8 mouse cellular contexts compared by ENCODE assay signal in genomic region chr13:55444937-55445315, GRCm38 (mm10). TPM values are rescaled to one million over a fixed set of nuclear protein-coding genes. Genes with fewer than 3 reads are reported as not detected.
A peak's percentile ranks its signal among the peaks of the same experiment; 100 is the strongest.
DNase-seq lines count a peak whose midpoint lies in the region; ATAC-seq lines count a peak whose summit lies in the region.

Gene Grk6, plus strand, starts transcription at chr13:55445072.

- peaks cover 32% of the 10 kb centered on the region; the same call in 1 of the 2 replicates for H3K79me2 ChIP-seq in macrophage (ENCODE audit: inconsistent target)

- DNase-seq in WW6 (ENCODE audit: low read depth, low spot score): peak; percentile 96
- peak; percentile 98 to 99 for DNase-seq in cerebellum, postnatal 4 days (ENCODE audit: low spot score in 2 of 2)
- DNase-seq in gastrocnemius, adult 18-20 months (ENCODE audit: low spot score): peak; percentile 100
- DNase-seq in left cerebral cortex, adult 18-20 months (ENCODE audit: low spot score in 2 of 2): peak; percentile 99 to 100
- DNase-seq in right cerebral cortex, adult 18-20 months: peak; percentile 100
- peak; percentile 97 for DNase-seq in urinary bladder, postnatal 10 days (ENCODE audit: low spot score)

- H3K4me1 ChIP-seq in hindbrain, embryonic 16.5 days (ENCODE audit: control insufficient read depth, insufficient read depth, low read depth, low read length): peaks cover 16% of the 10 kb centered on the region

- H3K27ac ChIP-seq in hindbrain, embryonic 16.5 days (ENCODE audit: low read depth, low read length): peak within 1 kb of the TSS; percentile 85
- peak within 1 kb of the TSS; percentile 75 for H3K27ac ChIP-seq in macrophage

- no peaks in the 10 kb centered on the region for H3K9me3 ChIP-seq in hindbrain, embryonic 16.5 days (ENCODE audit: control insufficient read depth, low read length)

- no peaks in the 10 kb centered on the region for H3K36me3 ChIP-seq in hindbrain, embryonic 16.5 days (ENCODE audit: control insufficient read depth, insufficient read depth, low read length)
- H3K36me3 ChIP-seq in macrophage (ENCODE audit: inconsistent target): no peaks in the 10 kb centered on the region

- ATAC-seq in hindbrain, embryonic 16.5 days: peak; percentile 97

- H3K27me3 ChIP-seq in hindbrain, embryonic 16.5 days (replicated peaks; ENCODE audit: control insufficient read depth, insufficient read depth, low read length): no peaks in the 10 kb centered on the region

- under 1% methylated on average over 31 of the region's 35 CpGs for WGBS in hindbrain, embryonic 16.5 days
- WGBS in macrophage (ENCODE audit: missing documents): 2% methylated on average over 33 of the region's 35 CpGs

- H3K4me3 ChIP-seq in hindbrain, embryonic 16.5 days (ENCODE audit: low read length): peak within 1 kb of the TSS; percentile 74
- peak within 1 kb of the TSS; percentile 52 for H3K4me3 ChIP-seq in macrophage (ENCODE audit: inconsistent target)

- peak within 1 kb of the TSS; percentile 85 for H3K4me2 ChIP-seq in hindbrain, embryonic 16.5 days (ENCODE audit: low read length)

- peak within 1 kb of the TSS; percentile 90 for H3K9ac ChIP-seq in hindbrain, embryonic 16.5 days (ENCODE audit: low read depth, low read length)

RNA-seq across cellular contexts. Expression of gene Grk6, which starts in this region (rescaled TPM):
- total RNA-seq in gastrocnemius, adult 18-20 months (2021): 10 to 100 TPM in 1 of 2 experiments, 1 to 10 TPM in 1; 8.6 to 10.4 TPM
- 15.8 and 25.0 TPM in 2 replicates for polyA plus RNA-seq in hindbrain, embryonic 16.5 days (2015; fragmentation: Nextera tagmentation; extraction: Ambion mirVana)
- total RNA-seq in left cerebral cortex, adult 18-20 months (2021): 10 to 100 TPM; 63.2 to 64.6 TPM
- total RNA-seq in macrophage (2018; cell fraction: chromatin; rRNA removed): 10 to 100 TPM in 23 of 26 experiments, 1 to 10 TPM in 3; 5.8 to 57.7 (median 29.4) TPM
- 10 to 100 TPM in 17 of 26 experiments, 1 to 10 TPM in 9; 7.4 to 17.8 (median 11.8) TPM for total RNA-seq in macrophage (2018; cell fraction: cytosol; rRNA removed)
- 10 to 100 TPM in 18 of 26 experiments, 1 to 10 TPM in 8; 5.2 to 32.5 (median 15.9) TPM for total RNA-seq in macrophage (2018; cell fraction: nucleus; rRNA removed)
- polyA plus RNA-seq in macrophage (2018): 8.4 to 12.3 TPM (median 10.1 TPM) in 3 replicates

Comparison
In these comparisons a context has a peak if more than half of its experiments do, and no peak if none do; other contexts are left out.
1. Peak in every context shown above with its lines: DNase-seq, ATAC-seq, H3K4me3 ChIP-seq and H3K27ac ChIP-seq.
2. RNA of gene Grk6 (total RNA-seq): 63.2 to 64.6 TPM in left cerebral cortex, adult 18-20 months; 8.6 to 10.4 TPM in gastrocnemius, adult 18-20 months; every median in the first group is over 4 times any median in the second.